In genomic region chr10:108532916-108533315, GRCm38 (mm10) we compare ENCODE assay signal across 12 mouse cellular contexts.
"Had no signal": no experiment of that assay in that cellular context is flagged by ENCODE, and none has a peak within 500 bp of the region (broad histone marks: within the 10 kb centered on the region; RNA-seq: fewer than 3 reads in every experiment).

No protein-coding gene starts in this region.

- H3K27me3 ChIP-seq: limb, embryonic 13.5 days; liver, embryonic 12.5 days; megakaryocyte, embryonic 14.5 days; midbrain, embryonic 12.5 days had no signal

- H3K4me3 ChIP-seq: limb, embryonic 13.5 days; liver, embryonic 12.5 days; megakaryocyte, embryonic 14.5 days; midbrain, embryonic 12.5 days had no signal

- H3K9ac ChIP-seq: limb, embryonic 13.5 days; liver, embryonic 12.5 days; midbrain, embryonic 12.5 days had no signal

- DNase-seq: kidney, postnatal 10 days; layer of hippocampus, postnatal 36 days; left cerebral cortex, postnatal 4 days; lung, postnatal 4 days; right cerebral cortex, postnatal 14 days; thymus, postnatal 36 days had no signal

- ATAC-seq: hindbrain, embryonic 16.5 days; intestine, embryonic 16.5 days; liver, embryonic 12.5 days had no signal

- H3K27ac ChIP-seq: limb, embryonic 13.5 days; liver, embryonic 12.5 days; midbrain, embryonic 12.5 days had no signal

- H3K4me2 ChIP-seq: limb, embryonic 13.5 days; liver, embryonic 12.5 days; midbrain, embryonic 12.5 days had no signal

- H3K4me1 ChIP-seq: limb, embryonic 13.5 days; liver, embryonic 12.5 days; megakaryocyte, embryonic 14.5 days had no signal

- H3K9me3 ChIP-seq: limb, embryonic 13.5 days; liver, embryonic 12.5 days; midbrain, embryonic 12.5 days had no signal

- H3K36me3 ChIP-seq: limb, embryonic 13.5 days; liver, embryonic 12.5 days; midbrain, embryonic 12.5 days had no signal
